Mouse (Mus musculus) C2C12 (cell line): ENCODE results near the gene Lrrc51.

ENCODE experiments used
- CEBPB ChIP-seq: IDR thresholded peaks from one replicate; pipeline ENCODE4 v1.6.1; 2011; ENCODE audit warnings: low read depth, mild to moderate bottlenecking, control low read depth, moderate library complexity
- CTCF ChIP-seq: IDR thresholded peaks from one replicate; pipeline ENCODE4 v1.5.1; 2011; ENCODE audit not compliant: control insufficient read depth, insufficient read depth, insufficient read length
- FOSL1 ChIP-seq: IDR thresholded peaks from one replicate; pipeline ENCODE4 v1.8.0; 2011; ENCODE audit warnings: mild to moderate bottlenecking, low read length; ENCODE audit not compliant: poor library complexity, insufficient read depth, severe bottlenecking
- MAX ChIP-seq: IDR thresholded peaks from one replicate; pipeline ENCODE4 v1.6.1; 2011; ENCODE audit warnings: mild to moderate bottlenecking, control low read depth
- MYOD1 ChIP-seq: IDR thresholded peaks from one replicate; pipeline ENCODE4 v1.6.1; 2011; ENCODE audit warnings: low read depth; ENCODE audit not compliant: control insufficient read depth, insufficient read length
- MYOG ChIP-seq: IDR thresholded peaks from one replicate; pipeline ENCODE4 v1.6.1; 2011; ENCODE audit not compliant: control insufficient read depth, insufficient read length; ENCODE audit errors: extremely low read depth
- USF1 ChIP-seq: IDR thresholded peaks from one replicate; pipeline ENCODE4 v1.6.1; 2011; ENCODE audit warnings: low read depth, mild to moderate bottlenecking, control low read depth, moderate library complexity

DNA sequence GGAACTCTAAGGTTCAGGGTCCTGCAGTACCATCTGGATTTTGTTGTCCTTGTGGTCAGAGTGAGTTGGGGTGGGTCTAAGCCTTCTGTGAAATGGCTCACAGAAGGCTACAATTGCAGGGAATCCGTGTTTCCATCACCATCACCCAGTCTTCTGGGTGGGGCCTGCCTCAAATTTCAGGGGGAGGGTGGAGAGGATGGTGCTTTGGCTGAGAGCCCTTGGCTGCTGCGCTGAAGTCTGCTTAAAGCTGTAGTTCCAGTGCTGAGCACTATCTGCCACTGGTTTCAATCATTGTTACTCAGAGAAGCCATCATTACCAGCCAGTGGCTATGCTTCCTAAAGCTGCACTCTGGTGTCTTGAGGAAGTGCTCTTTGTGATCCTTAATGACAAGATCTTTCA is 40.8 kb upstream of the Lrrc51 start:
- TF ChIP-seq CTCF (no peak), USF1 (no peak), MAX (no peak), CEBPB (no peak), MYOD1 (no peak), FOSL1 (no peak), MYOG (no peak)
